Mouse (Mus musculus) forebrain, embryonic 14.5 days (tissue): ENCODE measurements around the gene Zfp975. TPM values are rescaled to one million over a fixed set of nuclear protein-coding genes. Genes with fewer than 3 reads are reported as not detected.
A peak's percentile ranks its signal among the peaks of the same experiment; 100 is the strongest.
"Not testable (repeated sequence)": the region's sequence is repeated elsewhere in the genome, so short reads cannot be mapped to it uniquely, and the experiment has no call there.

ENCODE experiments used
- ATAC-seq: fragments of 200-750 bp; cut with Nextera tagmentation; 2 replicates; pipeline ENCODE4 v1.8.0; 2017; ENCODE audit warnings: mild to moderate bottlenecking, moderate library complexity
- DNase-seq: peaks from one replicate; pipeline ENCODE4 v3.0.0-alpha.2; 2015; ENCODE audit warnings: low spot score
- H3K27ac ChIP-seq: fragments of 300-500 bp; sonication (generic); 2 replicates; pipeline ENCODE4 v1.5.1; 2014; ENCODE audit warnings: low read depth, mild to moderate bottlenecking, control low read depth, low read length, moderate library complexity
- H3K27me3 ChIP-seq: fragments of 300-500 bp; sonication (generic); replicated peaks from 2 replicates; pipeline ENCODE4 v1.6.1; 2014; ENCODE audit warnings: low read length, control low read depth, mixed read lengths; ENCODE audit not compliant: control insufficient read depth, insufficient read depth
- H3K36me3 ChIP-seq: fragments of 300-500 bp; sonication (generic); 2 replicates; pipeline ENCODE4 v1.6.1; 2014; ENCODE audit warnings: low read length, control low read depth; ENCODE audit not compliant: control insufficient read depth, insufficient read depth
- H3K4me1 ChIP-seq: fragments of 300-500 bp; sonication (generic); 2 replicates; pipeline ENCODE4 v1.6.1; 2014; ENCODE audit warnings: antibody characterized with exemption, low read length, control low read depth; ENCODE audit not compliant: control insufficient read depth, insufficient read depth
- H3K4me2 ChIP-seq: fragments of 300-500 bp; sonication (generic); 2 replicates; pipeline ENCODE4 v1.6.1; 2014; ENCODE audit warnings: mild to moderate bottlenecking, control low read depth, low read length
- H3K4me3 ChIP-seq: fragments of 300-500 bp; sonication (generic); 2 replicates; pipeline ENCODE4 v1.5.1; 2014; ENCODE audit warnings: low read depth, low read length, control low read depth
- H3K9ac ChIP-seq: fragments of 300-500 bp; sonication (generic); 2 replicates; pipeline ENCODE4 v1.6.1; 2014; ENCODE audit warnings: mild to moderate bottlenecking, low read length, control low read depth, moderate library complexity
- H3K9me3 ChIP-seq: fragments of 300-500 bp; sonication (generic); replicated peaks from 2 replicates; pipeline ENCODE4 v1.6.1; 2016; ENCODE audit warnings: low read length, control low read depth, mixed read lengths; ENCODE audit not compliant: control insufficient read depth
- WGBS: fragments of 180-500 bp; shearing (Covaris S2); extraction: QIAGEN DNeasy Blood & Tissue Kit; methylation state at CpG from one replicate; pipeline ENCODE4 v1.1.7; 2014; 5-methylcytosine and 5-hydroxymethylcytosine counted together
- polyA plus RNA-seq: library from polyadenylated mRNA; unstranded; fragments of >200 nt; fragmentation: Nextera tagmentation; extraction: Ambion mirVana; gene quantifications from 2 replicates; pipeline ENCODE4 v1.2.1, GENCODE M21; 2014

Gene Zfp975
- polyA plus RNA-seq, result 4.6 and 6.5 TPM in 2 replicates

GRCm38 (mm10) chr7:42692362-42693158 is at the start of gene Zfp975:
Zfp975 (minus strand) TSS chr7:42692742.
- peak within 1 kb of the TSS; percentile 63 for H3K9ac ChIP-seq
- DNase-seq, result peak; percentile 86
- H3K27me3 ChIP-seq, H3K4me1 ChIP-seq, H3K9me3 ChIP-seq, H3K36me3 ChIP-seq: not testable (repeated sequence)
- WGBS, result under 1% methylated on average over 23 of the region's 23 CpGs
- peak; percentile 100 for ATAC-seq
- 0 out of 2 replicates have a peak within 1 kb of the TSS, but pooled peaks have one; percentile 33 for H3K27ac ChIP-seq
- H3K4me2 ChIP-seq, result peak within 1 kb of the TSS; percentile 51
- H3K4me3 ChIP-seq, result peak within 1 kb of the TSS; percentile 41

GRCm38 (mm10) chr7:42738536-42739210 is 46.1 kb upstream of the Zfp975 start:
- H3K27ac ChIP-seq, result no peak overlapping the region
- WGBS, result 90% methylated on average over 10 of the region's 10 CpGs
- H3K4me3 ChIP-seq, result no peak overlapping the region
- no peaks in the 10 kb centered on the region for H3K4me1 ChIP-seq
- no peaks in the 10 kb centered on the region for H3K27me3 ChIP-seq
- H3K4me2 ChIP-seq, result no peak overlapping the region
- DNase-seq (no peak), ATAC-seq (no peak)
- peaks cover 17% of the 10 kb centered on the region for H3K9me3 ChIP-seq
- no peaks in the 10 kb centered on the region for H3K36me3 ChIP-seq
- H3K9ac ChIP-seq, result no peak overlapping the region

GRCm38 (mm10) chr7:42726917-42727316 is 34.4 kb upstream of the Zfp975 start, which contains the start of gene Gm17067:
Gm17067 (minus strand) TSS chr7:42727017.
- not testable (repeated sequence) for H3K27me3 ChIP-seq, DNase-seq, H3K9me3 ChIP-seq, H3K4me2 ChIP-seq, H3K4me1 ChIP-seq, ATAC-seq, H3K4me3 ChIP-seq, H3K9ac ChIP-seq, H3K36me3 ChIP-seq, H3K27ac ChIP-seq
- 91% methylated on average over 4 of the region's 4 CpGs for WGBS

GRCm38 (mm10) chr7:42693251-42693650 is 709 bp upstream of the Zfp975 start:
- H3K27me3 ChIP-seq, H3K36me3 ChIP-seq, H3K27ac ChIP-seq, H3K4me1 ChIP-seq, ATAC-seq, H3K9me3 ChIP-seq: not testable (repeated sequence)
- H3K4me3 ChIP-seq, result peak overlapping the region; percentile 41
- H3K9ac ChIP-seq, result peak overlapping the region; percentile 63; the same call in 1 of the 2 replicates
- peak overlapping the region; percentile 51 for H3K4me2 ChIP-seq
- WGBS, result 4% methylated on average over 4 of the region's 4 CpGs
- peak; percentile 3 for DNase-seq

GRCm38 (mm10) chr7:42680081-42680480 is 12.5 kb downstream of the Zfp975 start:
- H3K36me3 ChIP-seq, ATAC-seq, H3K4me2 ChIP-seq: not testable (repeated sequence)

GRCm38 (mm10) chr7:42679646-42680045 is 12.9 kb downstream of the Zfp975 start:
- not testable (repeated sequence) for H3K9me3 ChIP-seq, H3K9ac ChIP-seq, H3K4me3 ChIP-seq, H3K27ac ChIP-seq, H3K27me3 ChIP-seq, H3K36me3 ChIP-seq, H3K4me1 ChIP-seq, H3K4me2 ChIP-seq, ATAC-seq, DNase-seq

More at GRCm38 (mm10) chr7:42680081-42680480, 12.5 kb downstream of the Zfp975 start:
- not testable (repeated sequence) for H3K4me3 ChIP-seq, H3K9me3 ChIP-seq, H3K27me3 ChIP-seq, H3K4me1 ChIP-seq, H3K27ac ChIP-seq, H3K9ac ChIP-seq, DNase-seq
- WGBS, result 88% methylated on average over 6 of the region's 6 CpGs

- not testable (repeated sequence) for H3K27ac ChIP-seq, H3K4me3 ChIP-seq, H3K27me3 ChIP-seq, ATAC-seq, DNase-seq, H3K36me3 ChIP-seq, H3K4me1 ChIP-seq, H3K9me3 ChIP-seq, H3K9ac ChIP-seq, H3K4me2 ChIP-seq
- WGBS, result 70% methylated on average over 5 of the region's 5 CpGs
These were observed 32.4 kb downstream of the Zfp975 start for GRCm38 (mm10) chr7:42660140-42660539.

GRCm38 (mm10) chr7:42655211-42655610 is 37.3 kb downstream of the Zfp975 start:
- H3K9ac ChIP-seq, DNase-seq, ATAC-seq, H3K27me3 ChIP-seq, H3K4me3 ChIP-seq, H3K9me3 ChIP-seq, H3K36me3 ChIP-seq, H3K27ac ChIP-seq, H3K4me1 ChIP-seq, H3K4me2 ChIP-seq: not testable (repeated sequence)
- 62% methylated on average over 2 of the region's 2 CpGs for WGBS
